Mouse (Mus musculus) splenic B cell, adult 2 months (primary cell): ENCODE measurements around the gene Mrpl24.

Source experiments
- DNase-seq: peaks from one replicate; pipeline ENCODE4 v3.0.0-alpha.2; 2011; ENCODE audit warnings: low read depth, low spot score
- H3K27me3 ChIP-seq: 2 replicates; pipeline ENCODE4 v1.6.1; 2012; ENCODE audit warnings: mild to moderate bottlenecking, low read length, moderate library complexity, mixed read lengths; ENCODE audit not compliant: control insufficient read depth, poor library complexity, insufficient read depth, severe bottlenecking
- H3K36me3 ChIP-seq: 2 replicates; pipeline ENCODE4 v1.6.1; 2012; ENCODE audit warnings: mild to moderate bottlenecking, low read length, moderate library complexity, mixed read lengths; ENCODE audit not compliant: control insufficient read depth, poor library complexity, insufficient read depth, severe bottlenecking

Gene Mrpl24

DNA sequence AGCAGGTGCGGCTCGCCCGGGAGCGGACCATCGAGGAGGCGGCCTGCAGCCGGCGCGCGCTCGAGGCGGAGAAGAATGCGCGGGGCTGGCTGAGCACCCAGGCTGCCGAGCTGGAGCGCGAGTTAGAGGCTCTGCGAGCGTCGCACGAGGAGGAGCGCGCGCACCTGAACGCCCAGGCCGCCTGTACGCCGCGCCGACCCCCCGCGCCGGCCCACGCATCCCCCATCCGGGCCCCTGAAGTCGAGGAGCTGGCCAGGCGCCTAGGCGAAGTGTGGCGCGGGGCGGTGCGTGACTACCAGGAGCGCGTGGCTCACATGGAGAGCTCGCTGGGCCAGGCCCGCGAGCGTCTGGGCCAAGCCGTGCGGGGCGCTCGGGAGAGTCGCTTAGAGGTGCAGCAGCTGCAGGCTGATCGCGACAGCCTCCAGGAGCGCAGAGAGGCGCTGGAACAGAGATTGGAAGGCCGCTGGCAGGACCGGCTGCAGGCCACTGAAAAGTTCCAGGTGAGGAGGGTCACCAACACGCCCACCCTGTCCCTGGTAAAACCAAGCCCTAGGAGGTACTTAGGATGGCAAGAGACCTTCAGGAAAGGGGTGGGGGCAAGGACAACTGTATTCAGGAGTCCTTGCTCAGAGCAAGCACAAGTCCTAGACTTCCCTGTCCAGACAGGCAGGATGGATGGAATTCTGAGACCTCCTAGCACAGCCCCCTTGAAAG lies 52.3 kb downstream of the Mrpl24 start:
- Histone ChIP-seq H3K27me3 (no peaks in the 10 kb centered on the region), H3K36me3 (no peaks in the 10 kb centered on the region)
- no peak for DNase-seq

GRCm38 (mm10) chr3:87972203-87972664 lies 52.9 kb downstream of the Mrpl24 start:
- Histone ChIP-seq H3K36me3 (no peaks in the 10 kb centered on the region), H3K27me3 (no peaks in the 10 kb centered on the region)
- DNase-seq: no peak

DNA sequence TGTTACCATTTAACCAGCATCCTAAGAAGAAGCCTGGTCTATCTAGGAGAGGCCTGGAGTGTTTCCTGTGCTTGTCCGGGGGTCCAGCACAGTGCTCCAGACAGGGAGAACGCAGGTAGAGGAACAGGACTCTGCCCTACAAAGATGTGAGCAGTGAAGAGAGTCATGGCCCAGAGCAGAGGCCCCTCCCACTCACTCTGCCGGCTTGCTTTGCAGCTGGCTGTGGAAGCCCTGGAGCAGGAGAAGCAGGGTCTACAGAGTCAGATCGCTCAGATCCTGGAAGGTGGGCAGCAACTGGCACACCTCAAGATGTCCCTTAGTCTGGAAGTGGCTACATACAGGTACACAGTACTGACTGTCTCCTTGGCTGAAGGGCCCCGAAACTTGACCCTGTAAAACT lies 53.5 kb downstream of the Mrpl24 start:
- Histone ChIP-seq H3K27me3 (no peaks in the 10 kb centered on the region), H3K36me3 (no peaks in the 10 kb centered on the region)
- no peak for DNase-seq
